Mouse (Mus musculus): ENCODE data around the gene Efhc1.

- TF ChIP-seq CTCF (IDR thresholded peaks at IDR 0.05; ENCODE audit: borderline replicate concordance, control insufficient read depth, extremely low read depth, insufficient read depth, low read length, poor library complexity) (no peak), POLR2A (IDR thresholded peaks at IDR 0.05; ENCODE audit: control insufficient read depth, extremely low read depth, insufficient read depth, low read length, poor library complexity) (no peak)
These were observed 22.9 kb upstream of the Efhc1 start for GRCm38 (mm10) chr1:20928487-20928886.

Measured in thymus, adult 2 months (tissue).